9 mouse cellular contexts compared by ENCODE assay signal in the genomic region with DNA sequence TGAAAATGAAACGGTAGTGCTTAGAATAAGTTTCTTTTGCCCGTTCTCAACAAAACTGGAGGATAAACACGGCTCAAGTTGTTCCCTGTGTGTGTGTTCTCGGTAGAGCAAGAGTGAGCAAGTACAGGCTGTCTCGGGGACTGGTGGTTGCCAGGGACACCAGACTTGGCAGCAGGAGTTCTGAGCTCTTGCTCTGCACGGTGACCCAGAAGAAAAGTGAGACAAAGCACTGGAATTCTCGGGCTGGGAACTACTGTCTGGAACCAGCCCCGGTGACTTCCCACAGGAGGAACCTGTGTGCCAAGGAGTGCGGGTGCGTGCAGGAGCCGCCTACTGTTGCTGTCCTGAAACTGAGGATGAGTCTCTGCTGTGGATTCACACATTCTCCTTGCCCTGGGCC.
DNase-seq lines count a peak whose midpoint lies in the region; ATAC-seq and TF ChIP-seq lines count a peak whose summit lies in the region.
"Had no signal": no experiment of that assay in that cellular context is flagged by ENCODE, and none has a peak within 500 bp of the region (broad histone marks: within the 10 kb centered on the region; RNA-seq: fewer than 3 reads in every experiment).

No protein-coding gene starts in this region.

- TF ChIP-seq EP300 in liver, postnatal 0 days (IDR thresholded peaks at IDR 0.05; ENCODE audit: low read depth) = no peak

- no peak overlapping the region for H3K9ac ChIP-seq in kidney, embryonic 14.5 days (ENCODE audit: low read depth, low read length)
- peak overlapping the region; percentile 25; the same call in 1 of the 2 replicates for H3K9ac ChIP-seq in embryonic facial prominence, embryonic 14.5 days (ENCODE audit: low read depth, low read length)
- H3K9ac ChIP-seq in neural tube, embryonic 15.5 days (replicated peaks) = no peak overlapping the region
- no peak overlapping the region for H3K9ac ChIP-seq in liver, postnatal 0 days (replicated peaks)
- H3K9ac ChIP-seq: embryonic facial prominence, embryonic 13.5 days had no signal

- no peaks in the 10 kb centered on the region for H3K9me3 ChIP-seq in kidney, embryonic 14.5 days (ENCODE audit: control insufficient read depth, low read length)
- no peaks in the 10 kb centered on the region for H3K9me3 ChIP-seq in embryonic facial prominence, embryonic 14.5 days (ENCODE audit: control insufficient read depth, low read length)
- no peaks in the 10 kb centered on the region for H3K9me3 ChIP-seq in neural tube, embryonic 15.5 days (replicated peaks)
- no peaks in the 10 kb centered on the region for H3K9me3 ChIP-seq in liver, postnatal 0 days (ENCODE audit: low read length)
- H3K9me3 ChIP-seq: embryonic facial prominence, embryonic 13.5 days had no signal

- no peaks in the 10 kb centered on the region for H3K36me3 ChIP-seq in kidney, embryonic 14.5 days (ENCODE audit: control insufficient read depth, insufficient read depth, low read length)
- no peaks in the 10 kb centered on the region for H3K36me3 ChIP-seq in embryonic facial prominence, embryonic 14.5 days (ENCODE audit: control insufficient read depth, insufficient read depth, low read length)
- H3K36me3 ChIP-seq in neural tube, embryonic 15.5 days = no peaks in the 10 kb centered on the region
- no peaks in the 10 kb centered on the region for H3K36me3 ChIP-seq in liver, postnatal 0 days (replicated peaks; ENCODE audit: insufficient read depth, low read length)
- H3K36me3 ChIP-seq: embryonic facial prominence, embryonic 13.5 days had no signal

- no peak overlapping the region for H3K27ac ChIP-seq in kidney, embryonic 14.5 days (ENCODE audit: low read depth, low read length)
- no peak overlapping the region for H3K27ac ChIP-seq in embryonic facial prominence, embryonic 14.5 days (replicated peaks; ENCODE audit: low read depth, low read length)
- H3K27ac ChIP-seq in neural tube, embryonic 15.5 days (replicated peaks) = no peak overlapping the region
- H3K27ac ChIP-seq in liver, postnatal 0 days (ENCODE audit: low read depth) = no peak overlapping the region
- H3K27ac ChIP-seq: embryonic facial prominence, embryonic 13.5 days had no signal

- no peak overlapping the region for H3K4me2 ChIP-seq in kidney, embryonic 14.5 days (replicated peaks; ENCODE audit: low read depth, low read length)
- H3K4me2 ChIP-seq in embryonic facial prominence, embryonic 14.5 days (ENCODE audit: low read depth, low read length) = no peak overlapping the region
- no peak overlapping the region for H3K4me2 ChIP-seq in neural tube, embryonic 15.5 days
- H3K4me2 ChIP-seq in liver, postnatal 0 days (ENCODE audit: low read depth, low read length) = no peak overlapping the region
- H3K4me2 ChIP-seq: embryonic facial prominence, embryonic 13.5 days had no signal

- TF ChIP-seq CTCF in liver, postnatal 0 days (IDR thresholded peaks at IDR 0.05; ENCODE audit: low read depth) = no peak

- no peaks in the 10 kb centered on the region for H3K27me3 ChIP-seq in kidney, embryonic 14.5 days (ENCODE audit: control insufficient read depth, insufficient read depth, low read length)
- H3K27me3 ChIP-seq in embryonic facial prominence, embryonic 14.5 days (replicated peaks; ENCODE audit: control insufficient read depth, insufficient read depth, low read length) = no peaks in the 10 kb centered on the region
- H3K27me3 ChIP-seq in neural tube, embryonic 15.5 days (replicated peaks) = no peaks in the 10 kb centered on the region
- no peaks in the 10 kb centered on the region for H3K27me3 ChIP-seq in liver, postnatal 0 days (ENCODE audit: insufficient read depth, low read length)
- H3K27me3 ChIP-seq: embryonic facial prominence, embryonic 13.5 days had no signal

- no peak overlapping the region for H3K4me3 ChIP-seq in kidney, embryonic 14.5 days (ENCODE audit: low read length)
- no peak overlapping the region for H3K4me3 ChIP-seq in embryonic facial prominence, embryonic 14.5 days (ENCODE audit: low read depth, low read length)
- no peak overlapping the region for H3K4me3 ChIP-seq in neural tube, embryonic 15.5 days (replicated peaks)
- H3K4me3 ChIP-seq in liver, postnatal 0 days (ENCODE audit: low read depth, low read length) = no peak overlapping the region
- H3K4me3 ChIP-seq: embryonic facial prominence, embryonic 13.5 days had no signal

- 60% methylated on average over 11 of the region's 11 CpGs for WGBS in kidney, embryonic 14.5 days
- WGBS in embryonic facial prominence, embryonic 14.5 days = 59% methylated on average over 11 of the region's 11 CpGs
- WGBS in neural tube, embryonic 15.5 days = 29% methylated on average over 11 of the region's 11 CpGs
- 74% methylated on average over 11 of the region's 11 CpGs for WGBS in liver, postnatal 0 days (ENCODE audit: insufficient replicate concordance)

- DNase-seq in kidney, adult 18-20 months = peak; percentile 13
- DNase-seq in embryonic facial prominence, embryonic 14.5 days (ENCODE audit: low spot score) = peak; percentile 62
- peak; percentile 9 for DNase-seq in heart, postnatal 25 days (ENCODE audit: low spot score)
- DNase-seq in layer of hippocampus, postnatal 10 days (ENCODE audit: low spot score in 2 of 2) = peak; percentile 31 to 42
- no peak for DNase-seq in liver, postnatal 0 days
- DNase-seq in c-Kit-positive CD71-positive TER-119-positive erythroid progenitor cells, embryonic 14.5 days (ENCODE audit: low spot score) = no peak

- intact Hi-C loops in heart, postnatal 25 days (cut with DNase I) = no loop called here

- H3K4me1 ChIP-seq in kidney, embryonic 14.5 days (ENCODE audit: control insufficient read depth, insufficient read depth, low read length) = peaks cover 2% of the 10 kb centered on the region; the same call in 1 of the 2 replicates
- 0 out of 2 replicates have a peak, but pooled peaks cover 6% of the 10 kb centered on the region for H3K4me1 ChIP-seq in embryonic facial prominence, embryonic 14.5 days (ENCODE audit: control insufficient read depth, insufficient read depth, low read length)
- peaks cover 20% of the 10 kb centered on the region; the same call in 1 of the 2 replicates for H3K4me1 ChIP-seq in neural tube, embryonic 15.5 days
- H3K4me1 ChIP-seq in liver, postnatal 0 days (ENCODE audit: insufficient read depth) = no peaks in the 10 kb centered on the region; the same call in 1 of the 2 replicates

- no peak for ATAC-seq in kidney, embryonic 14.5 days (ENCODE audit: low FRiP score, low TSS enrichment)
- peak; percentile 56 for ATAC-seq in embryonic facial prominence, embryonic 14.5 days (ENCODE audit: low read depth)
- peak; percentile 53; the same call in 1 of the 2 replicates for ATAC-seq in neural tube, embryonic 15.5 days (ENCODE audit: low FRiP score)
- ATAC-seq in liver, postnatal 0 days = no peak

Comparison
In these comparisons a context has a peak if more than half of its experiments do, and no peak if none do; other contexts are left out.
1. DNase-seq: peak in kidney, adult 18-20 months (single experiment), embryonic facial prominence, embryonic 14.5 days (single experiment), heart, postnatal 25 days (single experiment) and layer of hippocampus, postnatal 10 days (2 of 2); none in liver, postnatal 0 days (single experiment) and c-Kit-positive CD71-positive TER-119-positive erythroid progenitor cells, embryonic 14.5 days (single experiment).
2. ATAC-seq: peak in embryonic facial prominence, embryonic 14.5 days (single experiment) and neural tube, embryonic 15.5 days (single experiment); none in kidney, embryonic 14.5 days (single experiment) and liver, postnatal 0 days (single experiment).